Mouse (Mus musculus) cerebellum, adult 2 months (tissue): ENCODE data around the gene Gm10401. TPM values are rescaled to one million over a fixed set of nuclear protein-coding genes. Genes with fewer than 3 reads are reported as not detected.
A peak's percentile ranks its signal among the peaks of the same experiment; 100 is the strongest.

Experiments
- DNase-seq, 2 experiments: peaks; one replicate each; pipeline ENCODE4 v3.0.0; 2021
- H3K27ac ChIP-seq: fragments of 200-500 bp; 2 replicates; pipeline ENCODE4 v1.5.1; 2012; ENCODE audit warnings: low read length, control low read depth, inconsistent platforms; ENCODE audit not compliant: insufficient read depth
- H3K27me3 ChIP-seq: fragments of 200-500 bp; 2 replicates; pipeline ENCODE4 v1.6.1; 2012; ENCODE audit warnings: inconsistent platforms, mild to moderate bottlenecking, low read length, moderate library complexity; ENCODE audit not compliant: control insufficient read depth, insufficient read depth
- H3K4me1 ChIP-seq: fragments of 200-500 bp; 2 replicates; pipeline ENCODE4 v1.6.1; 2011; ENCODE audit warnings: low read length; ENCODE audit not compliant: control insufficient read depth, insufficient read depth
- H3K4me3 ChIP-seq: fragments of 200-500 bp; replicated peaks from 2 replicates; pipeline ENCODE3; 2011; ENCODE audit warnings: mild to moderate bottlenecking, low read depth, low read length, control low read depth; ENCODE audit not compliant: insufficient read depth
- CTCF ChIP-seq: fragments of 200-500 bp; IDR thresholded peaks from 2 replicates; pipeline ENCODE4 v1.5.1; 2011; ENCODE audit warnings: low read depth, mild to moderate bottlenecking, control low read depth, low read length, moderate library complexity, borderline replicate concordance; ENCODE audit not compliant: insufficient read depth
- POLR2A ChIP-seq: fragments of 200-500 bp; IDR thresholded peaks from 2 replicates; pipeline ENCODE4 v1.6.1; 2011; ENCODE audit warnings: low read length, control low read depth, borderline replicate concordance; ENCODE audit not compliant: insufficient read depth
- WGBS: fragments of 180-500 bp; shearing (Covaris S2); methylation state at CpG from one replicate; pipeline ENCODE4 v1.1.7; 2018; 5-methylcytosine and 5-hydroxymethylcytosine counted together
- polyA plus RNA-seq: library from polyadenylated mRNA; depleted of rRNA; stranded (reverse); fragments of >200 nt; gene quantifications from 2 replicates; pipeline ENCODE4 v1.2.3, GENCODE M21; 2012; rRNA removed

The Gm10401 gene
- polyA plus RNA-seq, 1 experiment, result not detected

DNA sequence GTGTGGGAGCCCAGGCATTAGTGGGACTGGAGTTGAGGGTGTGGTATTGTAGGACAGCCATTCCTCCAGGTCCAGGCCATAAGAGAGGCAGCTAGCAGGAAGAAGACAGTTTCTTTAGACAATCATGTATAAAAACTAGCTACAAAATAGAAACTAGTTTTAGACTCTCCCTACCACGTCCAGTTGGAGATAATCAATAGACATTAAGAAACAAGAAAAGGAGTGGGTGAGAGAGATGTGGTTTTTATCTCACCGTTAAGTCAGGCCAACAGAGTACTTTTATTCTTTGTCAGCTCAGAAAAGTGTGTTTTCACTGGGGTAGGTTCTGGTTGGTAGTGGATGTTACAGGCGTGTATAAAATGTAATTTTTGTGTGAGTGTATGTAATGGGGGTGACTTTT, 37.1 kb downstream of the Gm10401 start:
- 95% methylated on average over 3 of the region's 3 CpGs for WGBS
- TF ChIP-seq CTCF, result no peak
- no peak for TF ChIP-seq POLR2A
- H3K4me1 ChIP-seq, result peaks cover 11% of the 10 kb centered on the region
- H3K27ac ChIP-seq, result no peak overlapping the region
- no peaks in the 10 kb centered on the region for H3K27me3 ChIP-seq
- no peak overlapping the region for H3K4me3 ChIP-seq
- DNase-seq, result no peak

GRCm38 (mm10) chr5:115060067-115060695, 37.9 kb downstream of the Gm10401 start:
- H3K4me3 ChIP-seq, result no peak overlapping the region
- WGBS, result 82% methylated on average over 8 of the region's 8 CpGs
- TF ChIP-seq CTCF (no peak), POLR2A (no peak)
- peaks cover 10% of the 10 kb centered on the region for H3K4me1 ChIP-seq
- H3K27ac ChIP-seq, result no peak overlapping the region
- H3K27me3 ChIP-seq, result no peaks in the 10 kb centered on the region
- DNase-seq, result no peak

GRCm38 (mm10) chr5:115058584-115059297, 39.4 kb downstream of the Gm10401 start:
- WGBS, result 86% methylated on average over 7 of the region's 7 CpGs
- no peak for DNase-seq
- peaks cover 11% of the 10 kb centered on the region for H3K4me1 ChIP-seq
- H3K4me3 ChIP-seq, result no peak overlapping the region
- no peaks in the 10 kb centered on the region for H3K27me3 ChIP-seq
- no peak for TF ChIP-seq CTCF
- TF ChIP-seq POLR2A, result no peak
- H3K27ac ChIP-seq, result no peak overlapping the region

DNA sequence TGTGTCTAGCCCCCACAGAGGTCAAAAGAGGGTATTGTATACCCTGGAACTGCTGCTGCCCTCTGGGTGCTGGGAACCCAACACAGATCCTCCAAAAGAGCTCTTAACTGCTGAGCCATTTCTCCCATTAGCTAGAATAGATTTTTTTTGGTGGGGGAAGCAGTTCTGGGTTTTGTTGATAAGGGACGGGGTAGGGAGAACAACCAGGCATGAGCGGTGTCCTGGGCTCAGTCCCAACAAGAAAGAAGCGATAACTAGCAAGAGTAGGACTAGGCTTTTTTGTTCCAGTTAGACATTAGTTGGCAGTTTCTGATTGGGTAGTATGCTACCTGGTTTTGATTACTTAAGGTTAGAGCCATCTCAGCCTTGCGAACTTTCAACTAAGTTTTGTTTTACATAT, 40.9 kb downstream of the Gm10401 start:
- H3K27me3 ChIP-seq, result no peaks in the 10 kb centered on the region
- peaks cover 12% of the 10 kb centered on the region for H3K4me1 ChIP-seq
- DNase-seq, result no peak
- no peak overlapping the region for H3K4me3 ChIP-seq
- TF ChIP-seq POLR2A, result no peak
- TF ChIP-seq CTCF, result no peak
- H3K27ac ChIP-seq, result no peak overlapping the region
- WGBS, result 96% methylated on average over 4 of the region's 4 CpGs

DNA sequence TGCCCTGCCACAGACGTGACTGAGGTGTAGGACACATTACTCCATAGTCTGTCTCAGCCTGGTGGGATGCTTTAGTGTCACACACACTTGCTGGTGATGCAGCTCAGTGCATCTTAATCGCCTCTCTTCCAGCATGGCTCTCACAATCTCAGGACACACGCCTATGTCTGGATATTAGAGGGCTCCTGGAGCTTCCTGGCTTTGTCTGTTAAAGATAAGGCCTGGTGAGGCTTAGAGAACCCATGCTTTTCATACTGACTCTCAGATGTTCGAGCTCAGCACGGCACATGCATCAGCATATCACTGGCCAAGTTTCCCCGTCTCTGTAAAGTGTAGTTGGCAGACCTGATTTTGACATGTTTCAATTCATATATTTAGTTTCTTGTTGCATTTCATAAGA, 42.7 kb downstream of the Gm10401 start:
- no peak overlapping the region for H3K27ac ChIP-seq
- TF ChIP-seq CTCF (no peak), POLR2A (no peak)
- DNase-seq, result no peak
- whole genome bisulfite sequencing, result 33% methylated on average over 6 of the region's 6 CpGs
- no peak overlapping the region for H3K4me3 ChIP-seq
- peaks cover 17% of the 10 kb centered on the region for H3K4me1 ChIP-seq
- H3K27me3 ChIP-seq, result no peaks in the 10 kb centered on the region

GRCm38 (mm10) chr5:115053791-115054396, 44.2 kb downstream of the Gm10401 start:
- DNase-seq, result no peak
- Histone ChIP-seq H3K4me3 (no peak overlapping the region), H3K27me3 (no peaks in the 10 kb centered on the region), H3K27ac (no peak overlapping the region), H3K4me1 (peaks cover 17% of the 10 kb centered on the region)
- 93% methylated on average over 22 of the region's 22 CpGs for WGBS
- TF ChIP-seq POLR2A (no peak), CTCF (no peak)

DNA sequence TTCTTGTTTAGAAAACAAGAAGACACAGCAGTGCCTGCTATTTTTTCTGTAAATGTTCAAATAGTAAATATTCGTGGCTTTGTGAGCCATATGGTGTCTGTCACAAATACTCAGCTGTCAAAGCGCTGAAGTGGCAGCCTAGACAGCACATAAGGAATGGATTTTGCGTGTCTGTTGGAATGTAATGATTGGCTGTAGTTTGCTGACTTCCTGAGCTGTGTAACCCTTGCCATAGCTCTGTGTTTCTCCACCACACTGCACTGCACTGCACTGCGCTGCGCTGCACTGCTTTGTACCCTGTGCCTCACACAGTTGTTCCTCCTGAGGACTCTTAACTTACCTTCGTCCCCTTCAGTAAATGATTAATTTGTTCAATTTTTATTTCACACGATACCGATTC, 45.5 kb downstream of the Gm10401 start:
- Histone ChIP-seq H3K4me3 (no peak overlapping the region), H3K4me1 (peaks cover 17% of the 10 kb centered on the region), H3K27me3 (no peaks in the 10 kb centered on the region), H3K27ac (no peak overlapping the region)
- TF ChIP-seq POLR2A, result no peak
- TF ChIP-seq CTCF, result no peak
- WGBS, result 53% methylated on average over 8 of the region's 8 CpGs
- peak in 1 of 2 experiments; percentile 27 for DNase-seq

- H3K27ac ChIP-seq, result no peak overlapping the region
- H3K4me3 ChIP-seq, result no peak overlapping the region
- 91% methylated on average over 6 of the region's 6 CpGs for WGBS
- H3K27me3 ChIP-seq, result no peaks in the 10 kb centered on the region
- peaks cover 17% of the 10 kb centered on the region for H3K4me1 ChIP-seq
- DNase-seq, result no peak
- TF ChIP-seq POLR2A, result no peak
- no peak for TF ChIP-seq CTCF
Observed at GRCm38 (mm10) chr5:115050776-115051175, 47.3 kb downstream of the Gm10401 start.

DNA sequence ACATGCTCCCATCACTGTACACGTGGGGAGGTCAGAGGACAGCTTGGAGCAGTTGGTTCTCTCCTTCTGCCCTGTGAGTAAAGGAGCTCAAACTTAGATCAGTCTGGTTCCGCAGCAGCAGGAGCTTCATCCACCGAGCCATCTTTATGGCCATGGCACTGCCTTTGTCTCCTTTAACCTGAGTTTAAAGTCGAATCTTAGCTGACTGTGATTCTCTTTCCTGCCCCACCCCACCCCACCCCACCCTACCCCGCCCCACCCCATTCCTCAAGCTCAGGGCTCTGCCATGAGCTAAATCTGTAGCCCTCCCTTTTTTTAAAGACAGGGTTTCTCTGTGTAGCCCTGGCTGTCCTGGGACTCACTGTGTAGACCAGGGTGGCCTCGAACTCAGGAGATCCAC, 48.4 kb downstream of the Gm10401 start:
- Histone ChIP-seq H3K4me3 (no peak overlapping the region), H3K4me1 (peaks cover 14% of the 10 kb centered on the region; the same call in 1 of the 2 replicates), H3K27ac (no peak overlapping the region), H3K27me3 (no peaks in the 10 kb centered on the region)
- 83% methylated on average over 6 of the region's 6 CpGs for WGBS
- TF ChIP-seq CTCF, result no peak
- no peak for DNase-seq

Other genes with a start within 250 kb of the Gm10401 start
- gene 4930519G04Rik, start 244.6 kb downstream of the Gm10401 start, polyA plus RNA-seq, result not detected in 2 replicates
- 0.16 TPM in 2 replicates for gene Gm9936, start 239.6 kb downstream of the Gm10401 start, polyA plus RNA-seq
- gene Oasl2, start 201.4 kb downstream of the Gm10401 start, polyA plus RNA-seq, result 5.3 and 6.9 TPM in 2 replicates
- 0.36 and 0.46 TPM in 2 replicates for gene Oasl1, start 175.1 kb downstream of the Gm10401 start, polyA plus RNA-seq
- gene 2210016L21Rik, start 156.1 kb downstream of the Gm10401 start, polyA plus RNA-seq, result 137 and 141 TPM in 2 replicates
- gene Hnf1a, start 127.2 kb downstream of the Gm10401 start, polyA plus RNA-seq, result 0.05 TPM in 1 of 2 replicates, not detected in the other
- 64.2 and 65.0 TPM in 2 replicates for gene Sppl3, start 87.2 kb downstream of the Gm10401 start, polyA plus RNA-seq
- 14.9 and 16.1 TPM in 2 replicates for gene Acads, start 21.1 kb upstream of the Gm10401 start, polyA plus RNA-seq
- gene Unc119b, start 36.7 kb upstream of the Gm10401 start, polyA plus RNA-seq, result 34.0 and 36.1 TPM in 2 replicates
- gene Mlec, start 59.9 kb upstream of the Gm10401 start, polyA plus RNA-seq, result 66.0 and 80.2 TPM in 2 replicates
- gene Cabp1, start 96.1 kb upstream of the Gm10401 start, polyA plus RNA-seq, result 278 and 294 TPM in 2 replicates
- 168 and 177 TPM in 2 replicates for gene Pop5, start 137.5 kb upstream of the Gm10401 start, polyA plus RNA-seq
- gene Rnf10, start 174.6 kb upstream of the Gm10401 start, polyA plus RNA-seq, result 141 and 151 TPM in 2 replicates
- 39.5 and 39.8 TPM in 2 replicates for gene Coq5, start 181.4 kb upstream of the Gm10401 start, polyA plus RNA-seq
- gene Dynll1, start 202.7 kb upstream of the Gm10401 start, polyA plus RNA-seq, result 381 and 416 TPM in 2 replicates
- gene Srsf9, start 228.9 kb upstream of the Gm10401 start, polyA plus RNA-seq, result 60.1 and 65.0 TPM in 2 replicates
- gene Gatc, start 242.9 kb upstream of the Gm10401 start, polyA plus RNA-seq, result 32.8 and 33.6 TPM in 2 replicates
- 29.7 and 30.3 TPM in 2 replicates for gene Triap1, start 242.9 kb upstream of the Gm10401 start, polyA plus RNA-seq